Mouse (Mus musculus) hindbrain, embryonic 15.5 days (tissue): ENCODE measurements around the gene Zfp319. TPM values are rescaled to one million over a fixed set of nuclear protein-coding genes. Genes with fewer than 3 reads are reported as not detected.

Experiments
- ATAC-seq: fragments of 200-750 bp; cut with Nextera tagmentation; 2 replicates; pipeline ENCODE4 v1.8.0; 2017; ENCODE audit warnings: low read depth, moderate number of reproducible peaks, moderate TSS enrichment; ENCODE audit not compliant: low FRiP score
- H3K27ac ChIP-seq: fragments of 300-500 bp; sonication (generic); replicated peaks from 2 replicates; pipeline ENCODE4 v1.5.1; 2015; ENCODE audit warnings: mild to moderate bottlenecking, inconsistent platforms
- H3K27me3 ChIP-seq: fragments of 300-500 bp; sonication (generic); 2 replicates; pipeline ENCODE4 v1.6.1; 2015; ENCODE audit warnings: control low read depth, inconsistent platforms
- H3K36me3 ChIP-seq: fragments of 300-500 bp; sonication (generic); 2 replicates; pipeline ENCODE4 v1.6.1; 2015; ENCODE audit warnings: control low read depth, inconsistent platforms
- H3K4me1 ChIP-seq: fragments of 300-500 bp; sonication (generic); replicated peaks from 2 replicates; pipeline ENCODE4 v1.6.1; 2015; ENCODE audit warnings: control low read depth, inconsistent platforms
- H3K4me2 ChIP-seq: fragments of 300-500 bp; sonication (generic); 2 replicates; pipeline ENCODE4 v1.6.1; 2015; ENCODE audit warnings: moderate library complexity, mild to moderate bottlenecking, inconsistent platforms
- H3K4me3 ChIP-seq: fragments of 300-500 bp; sonication (generic); 2 replicates; pipeline ENCODE4 v1.5.1; 2015; ENCODE audit warnings: mild to moderate bottlenecking, inconsistent platforms
- H3K9ac ChIP-seq: fragments of 300-500 bp; sonication (generic); 2 replicates; pipeline ENCODE4 v1.6.1; 2015; ENCODE audit warnings: inconsistent platforms
- H3K9me3 ChIP-seq: fragments of 300-500 bp; sonication (generic); 2 replicates; pipeline ENCODE4 v1.6.1; 2016; ENCODE audit warnings: control low read depth, inconsistent platforms
- WGBS: fragments of 180-500 bp; shearing (Covaris S2); methylation state at CpG from one replicate; pipeline ENCODE4 v1.1.7; 2015; 5-methylcytosine and 5-hydroxymethylcytosine counted together
- polyA plus RNA-seq: library from polyadenylated mRNA; unstranded; fragments of >200 nt; fragmentation: Nextera tagmentation; extraction: Ambion mirVana; gene quantifications from 2 replicates; pipeline ENCODE4 v1.2.1, GENCODE M21; 2015

The Zfp319 gene
- polyA plus RNA-seq, 1 experiment from 2014 or later = 16.5 TPM

- peaks cover 20% of the 10 kb centered on the region for H3K36me3 ChIP-seq
- no peak overlapping the region for H3K4me3 ChIP-seq
- no peak overlapping the region for H3K9ac ChIP-seq
- H3K27me3 ChIP-seq = no peaks in the 10 kb centered on the region
- H3K4me2 ChIP-seq = no peak overlapping the region
- WGBS = 22% methylated on average over 8 of the region's 8 CpGs
- H3K27ac ChIP-seq = no peak overlapping the region
- no peaks in the 10 kb centered on the region for H3K9me3 ChIP-seq
- peak; percentile 52 for ATAC-seq
- H3K4me1 ChIP-seq = peaks cover 34% of the 10 kb centered on the region
These were observed 15.1 kb upstream of the Zfp319 start for GRCm38 (mm10) chr8:95346643-95347545.

- H3K27ac ChIP-seq = no peak overlapping the region
- no peaks in the 10 kb centered on the region for H3K9me3 ChIP-seq
- H3K36me3 ChIP-seq = peaks cover 29% of the 10 kb centered on the region
- no peak for ATAC-seq
- 76% methylated on average over 6 of the region's 6 CpGs for WGBS
- no peaks in the 10 kb centered on the region for H3K27me3 ChIP-seq
- H3K4me3 ChIP-seq = no peak overlapping the region
- no peak overlapping the region for H3K9ac ChIP-seq
- peaks cover 20% of the 10 kb centered on the region for H3K4me1 ChIP-seq
- no peak overlapping the region for H3K4me2 ChIP-seq
These were observed 12.9 kb upstream of the Zfp319 start for GRCm38 (mm10) chr8:95344668-95345067.

GRCm38 (mm10) chr8:95341721-95342120 lies 10.0 kb upstream of the Zfp319 start:
- Histone ChIP-seq H3K27ac (no peak overlapping the region), H3K4me3 (no peak overlapping the region), H3K36me3 (peaks cover 35% of the 10 kb centered on the region), H3K4me2 (no peak overlapping the region), H3K9ac (no peak overlapping the region), H3K4me1 (peaks cover under 1% of the 10 kb centered on the region; the same call in 1 of the 2 replicates), H3K9me3 (no peaks in the 10 kb centered on the region), H3K27me3 (no peaks in the 10 kb centered on the region)
- ATAC-seq = no peak
- WGBS = 66% methylated on average over 5 of the region's 5 CpGs

GRCm38 (mm10) chr8:95336363-95336762 lies 4.6 kb upstream of the Zfp319 start:
- H3K4me1 ChIP-seq = peaks cover 10% of the 10 kb centered on the region
- no peak overlapping the region for H3K4me3 ChIP-seq
- no peak overlapping the region for H3K9ac ChIP-seq
- no peaks in the 10 kb centered on the region for H3K9me3 ChIP-seq
- no peaks in the 10 kb centered on the region for H3K27me3 ChIP-seq
- ATAC-seq = no peak
- no peak overlapping the region for H3K27ac ChIP-seq
- H3K4me2 ChIP-seq = no peak overlapping the region
- H3K36me3 ChIP-seq = peaks cover 24% of the 10 kb centered on the region

- 98% methylated on average over 1 of the region's 1 CpGs for WGBS
- no peak for ATAC-seq
- no peak overlapping the region for H3K27ac ChIP-seq
- H3K9ac ChIP-seq = no peak overlapping the region
- no peak overlapping the region for H3K4me3 ChIP-seq
- H3K36me3 ChIP-seq = peaks cover 23% of the 10 kb centered on the region
- H3K4me1 ChIP-seq = peaks cover 12% of the 10 kb centered on the region
- H3K4me2 ChIP-seq = no peak overlapping the region
- H3K9me3 ChIP-seq = no peaks in the 10 kb centered on the region
- no peaks in the 10 kb centered on the region for H3K27me3 ChIP-seq
These were observed 4.0 kb upstream of the Zfp319 start for GRCm38 (mm10) chr8:95335706-95336105.

GRCm38 (mm10) chr8:95332437-95333199 lies 868 bp upstream of the Zfp319 start:
- peak; percentile 27; the same call in 1 of the 2 replicates for ATAC-seq
- Histone ChIP-seq H3K9ac (peak overlapping the region; percentile 92), H3K4me1 (peaks cover 29% of the 10 kb centered on the region), H3K36me3 (peaks cover 30% of the 10 kb centered on the region), H3K9me3 (no peaks in the 10 kb centered on the region), H3K27ac (peak overlapping the region; percentile 90), H3K27me3 (no peaks in the 10 kb centered on the region), H3K4me3 (peak overlapping the region; percentile 99), H3K4me2 (peak overlapping the region; percentile 88)
- WGBS = 20% methylated on average over 21 of the region's 21 CpGs

- peaks cover 42% of the 10 kb centered on the region for H3K4me1 ChIP-seq
- peak; percentile 50 for ATAC-seq
These were observed 512 bp downstream of the Zfp319 start for GRCm38 (mm10) chr8:95331156-95331719.

GRCm38 (mm10) chr8:95330367-95330766 lies 1.4 kb downstream of the Zfp319 start:
- H3K9me3 ChIP-seq = no peaks in the 10 kb centered on the region
- no peak for ATAC-seq
- 91% methylated on average over 1 of the region's 1 CpGs for WGBS
- H3K9ac ChIP-seq = peak overlapping the region; percentile 92
- peak overlapping the region; percentile 99 for H3K4me3 ChIP-seq
- H3K27me3 ChIP-seq = no peaks in the 10 kb centered on the region
- peaks cover 47% of the 10 kb centered on the region for H3K36me3 ChIP-seq
- peak overlapping the region; percentile 88 for H3K4me2 ChIP-seq
- peak overlapping the region; percentile 90; the same call in 1 of the 2 replicates for H3K27ac ChIP-seq
- H3K4me1 ChIP-seq = peaks cover 44% of the 10 kb centered on the region

More at GRCm38 (mm10) chr8:95331156-95331719, 512 bp downstream of the Zfp319 start:
- H3K4me2 ChIP-seq = peak overlapping the region; percentile 88
- no peaks in the 10 kb centered on the region for H3K9me3 ChIP-seq
- no peaks in the 10 kb centered on the region for H3K27me3 ChIP-seq
- peak overlapping the region; percentile 99 for H3K4me3 ChIP-seq
- under 1% methylated on average over 38 of the region's 38 CpGs for WGBS
- H3K9ac ChIP-seq = peak overlapping the region; percentile 92
- peaks cover 43% of the 10 kb centered on the region for H3K36me3 ChIP-seq
- peak overlapping the region; percentile 90 for H3K27ac ChIP-seq

GRCm38 (mm10) chr8:95327866-95328465 lies 3.8 kb downstream of the Zfp319 start:
- Histone ChIP-seq H3K4me1 (peaks cover 48% of the 10 kb centered on the region), H3K4me3 (no peak overlapping the region), H3K4me2 (no peak overlapping the region), H3K9me3 (no peaks in the 10 kb centered on the region), H3K27ac (no peak overlapping the region), H3K36me3 (peaks cover 47% of the 10 kb centered on the region), H3K9ac (no peak overlapping the region), H3K27me3 (no peaks in the 10 kb centered on the region)
- ATAC-seq = no peak
- WGBS = 84% methylated on average over 46 of the region's 46 CpGs

- H3K4me2 ChIP-seq = no peak overlapping the region
- peaks cover 42% of the 10 kb centered on the region for H3K4me1 ChIP-seq
- H3K27me3 ChIP-seq = no peaks in the 10 kb centered on the region
- no peak overlapping the region for H3K9ac ChIP-seq
- H3K36me3 ChIP-seq = peaks cover 47% of the 10 kb centered on the region
- no peak overlapping the region for H3K27ac ChIP-seq
- no peaks in the 10 kb centered on the region for H3K9me3 ChIP-seq
- 85% methylated on average over 5 of the region's 5 CpGs for WGBS
- no peak overlapping the region for H3K4me3 ChIP-seq
- ATAC-seq = no peak
These were observed 4.9 kb downstream of the Zfp319 start for GRCm38 (mm10) chr8:95326822-95327221.

- Histone ChIP-seq H3K27ac (no peak overlapping the region; the same call in 1 of the 2 replicates), H3K9ac (no peak overlapping the region), H3K9me3 (no peaks in the 10 kb centered on the region), H3K4me1 (peaks cover 44% of the 10 kb centered on the region), H3K4me3 (no peak overlapping the region), H3K4me2 (no peak overlapping the region), H3K27me3 (no peaks in the 10 kb centered on the region), H3K36me3 (peaks cover 47% of the 10 kb centered on the region)
- ATAC-seq = no peak
- WGBS = 31% methylated on average over 5 of the region's 5 CpGs
These were observed 7.1 kb downstream of the Zfp319 start for GRCm38 (mm10) chr8:95324646-95325045.
